22 mouse cellular contexts compared by ENCODE assay signal in genomic region chr4:86046881-86047280, GRCm38 (mm10).
DNase-seq lines count a peak whose midpoint lies in the region; TF ChIP-seq lines count a peak whose summit lies in the region.
"Had no signal": no experiment of that assay in that cellular context is flagged by ENCODE, and none has a peak within 500 bp of the region (broad histone marks: within the 10 kb centered on the region; RNA-seq: fewer than 3 reads in every experiment).

No protein-coding gene starts in this region.

- DNase-seq in gastrocnemius, adult 18-20 months (ENCODE audit: low spot score), result peak; percentile 26
- no peak for DNase-seq in gastrocnemius, postnatal 4 days (ENCODE audit: low spot score in 2 of 2)
- no peak for DNase-seq in layer of hippocampus, adult 2 months (ENCODE audit: low spot score in 2 of 2)
- DNase-seq in layer of hippocampus, postnatal 36 days, result no peak
- peak; percentile 10 for DNase-seq in ES-CJ7 (ENCODE audit: low read depth, low spot score)
- DNase-seq in lung, postnatal 25 days (ENCODE audit: low spot score), result peak; percentile 32
- no peak for DNase-seq in T-cell, adult 2 months (ENCODE audit: low spot score)
- DNase-seq: adrenal gland, adult 2 months; B cell, adult 2 months; cerebellum, adult 18-20 months; gastrocnemius, postnatal 36 days; kidney, adult 2 months; liver, postnatal 0 days; right cerebral cortex, adult 18-20 months; spleen, adult 18-20 months; thymus, postnatal 36 days had no signal

- H3K4me3 ChIP-seq in layer of hippocampus, adult 2 months, result no peak overlapping the region
- H3K4me3 ChIP-seq: embryonic facial prominence, embryonic 10.5 days; forebrain, embryonic 13.5 days; hindbrain, embryonic 12.5 days; limb, embryonic 15.5 days; midbrain, embryonic 12.5 days; neural tube, embryonic 13.5 days had no signal

- TF ChIP-seq CTCF in layer of hippocampus, adult 2 months (conservative IDR thresholded peaks at IDR 0.05), result peak; percentile 24; the same call in 1 of the 2 replicates

- no peak overlapping the region for H3K27ac ChIP-seq in layer of hippocampus, adult 2 months
- H3K27ac ChIP-seq: embryonic facial prominence, embryonic 10.5 days; forebrain, embryonic 13.5 days; hindbrain, embryonic 12.5 days; limb, embryonic 15.5 days; midbrain, embryonic 12.5 days; neural tube, embryonic 13.5 days had no signal

Comparison
In these comparisons a context has a peak if more than half of its experiments do, and no peak if none do; other contexts are left out.
1. DNase-seq: peak in gastrocnemius, adult 18-20 months (single experiment), ES-CJ7 (single experiment) and lung, postnatal 25 days (single experiment); none in gastrocnemius, postnatal 4 days (0 of 2), layer of hippocampus, adult 2 months (0 of 2), layer of hippocampus, postnatal 36 days (0 of 2) and T-cell, adult 2 months (single experiment).